Mouse (Mus musculus) liver, postnatal 0 days (tissue): ENCODE measurements around the gene Cd59a.

ENCODE experiments used
- CTCF ChIP-seq: sonication (generic); IDR thresholded peaks from 2 replicates; pipeline ENCODE4 v1.5.1; 2016; ENCODE audit warnings: antibody characterized with exemption, low read depth
- EP300 ChIP-seq: IDR thresholded peaks from 2 replicates; pipeline ENCODE4 v1.6.1; 2016; ENCODE audit warnings: antibody characterized with exemption, low read depth, mild to moderate bottlenecking

DNA sequence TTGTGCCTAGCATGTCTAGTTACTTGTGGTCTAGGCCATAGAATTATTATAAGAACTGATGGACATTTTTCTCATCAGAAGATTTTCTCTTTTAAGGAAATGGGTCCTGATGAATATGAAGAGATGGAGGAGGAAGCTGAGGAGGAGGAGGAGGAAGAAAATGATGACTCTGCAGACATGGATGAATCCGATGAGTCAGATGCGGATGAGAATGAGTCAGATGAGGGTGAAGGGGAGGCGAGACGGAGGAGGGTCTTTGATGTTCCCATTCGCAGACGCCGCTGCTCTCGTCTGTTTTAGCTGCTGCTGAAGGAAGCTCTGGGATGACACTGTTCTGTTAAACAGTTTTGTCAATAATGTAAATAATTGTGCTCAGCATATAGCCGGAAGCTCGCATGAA is 35.8 kb upstream of the Cd59a start:
- no peak for TF ChIP-seq EP300
- TF ChIP-seq CTCF = no peak
